Mouse (Mus musculus) embryonic fibroblast, embryonic 13.5 days (primary cell): ENCODE data around the gene Asb1.

Experiments used
- CTCF ChIP-seq: IDR thresholded peaks from 2 replicates; pipeline ENCODE4 v1.5.1; 2011; ENCODE audit warnings: mild to moderate bottlenecking, control low read depth, low read length, moderate library complexity, borderline replicate concordance; ENCODE audit not compliant: insufficient read depth
- POLR2A ChIP-seq: IDR thresholded peaks from 2 replicates; pipeline ENCODE4 v1.6.1; 2011; ENCODE audit warnings: low read depth, mild to moderate bottlenecking, control low read depth, low read length, moderate library complexity

GRCm38 (mm10) chr1:91574208-91574607, 33.9 kb downstream of the Asb1 start:
- no peak for TF ChIP-seq POLR2A
- peak; percentile 64; the same call in 1 of the 2 replicates for TF ChIP-seq CTCF
